Mouse (Mus musculus): Measurements from ENCODE around the gene Ptx3.

DNA sequence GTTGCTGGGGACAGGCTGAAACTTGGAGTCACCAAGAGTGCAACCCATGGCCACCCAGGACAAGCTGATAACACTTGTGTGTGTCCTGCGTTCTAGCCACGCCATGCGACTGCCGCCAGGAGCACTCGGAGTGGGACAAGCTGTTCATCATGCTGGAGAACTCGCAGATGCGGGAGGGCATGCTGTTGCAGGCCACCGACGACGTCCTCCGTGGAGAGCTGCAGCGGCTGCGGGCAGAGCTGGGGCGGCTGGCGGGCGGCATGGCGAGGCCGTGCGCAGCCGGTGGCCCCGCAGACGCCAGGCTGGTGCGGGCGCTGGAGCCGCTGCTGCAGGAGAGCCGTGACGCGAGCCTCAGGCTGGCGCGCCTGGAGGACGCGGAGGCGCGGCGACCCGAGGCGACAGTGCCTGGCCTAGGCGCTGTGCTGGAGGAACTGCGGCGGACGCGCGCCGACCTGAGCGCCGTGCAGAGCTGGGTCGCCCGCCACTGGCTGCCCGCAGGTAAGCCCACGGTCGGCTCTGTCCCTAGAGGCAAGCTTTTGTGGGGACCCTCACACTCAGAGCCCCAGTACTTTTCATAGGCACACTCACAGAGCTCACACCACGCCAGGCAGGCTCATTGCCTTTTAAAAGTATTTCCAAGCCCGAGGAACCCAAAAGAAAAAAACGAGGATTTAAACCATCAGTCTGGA lies 988 bp downstream of the Ptx3 start:
- TF ChIP-seq FLI1 (IDR thresholded peaks at IDR 0.05; ENCODE audit: low read length) (no peak), GATA1 (IDR thresholded peaks at IDR 0.05; ENCODE audit: borderline replicate concordance, low read length) (no peak)
